Mouse (Mus musculus) megakaryocyte, embryonic 14.5 days (primary cell): ENCODE data around the gene Abt1.

Experiments used
- FLI1 ChIP-seq: IDR thresholded peaks from 2 replicates; pipeline ENCODE4 v1.6.1; 2012; ENCODE audit warnings: low read length, inconsistent platforms, mixed read lengths
- GATA1 ChIP-seq: IDR thresholded peaks from 3 replicates; pipeline ENCODE4 v1.6.1; 2012; ENCODE audit warnings: mixed read lengths, low read length, inconsistent platforms, borderline replicate concordance

DNA sequence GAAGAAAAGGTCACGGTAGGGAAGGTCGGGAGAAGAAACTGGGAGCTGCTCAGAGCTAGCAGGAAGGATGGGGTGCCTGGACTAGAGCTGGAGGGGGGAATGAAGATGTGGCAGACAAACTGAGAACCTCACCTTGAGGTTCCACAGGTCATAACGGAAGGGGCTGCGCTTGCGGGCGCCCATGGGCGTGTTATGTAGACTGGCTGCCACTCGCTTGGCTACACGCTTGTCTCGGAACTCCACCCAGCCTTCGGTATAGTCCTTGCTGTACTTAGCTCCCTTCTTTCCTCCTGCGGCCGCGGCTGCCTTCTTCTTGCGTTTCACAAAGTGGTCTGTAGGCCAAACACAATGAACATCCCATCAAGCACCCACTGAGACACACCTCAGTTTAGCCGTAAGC lies 1.3 kb downstream of the Abt1 start:
- TF ChIP-seq GATA1 (no peak), FLI1 (no peak)
